Mouse (Mus musculus): ENCODE measurements around the gene Pzp. TPM values are rescaled to one million over a fixed set of nuclear protein-coding genes. Genes with fewer than 3 reads are reported as not detected.

The Pzp gene
- polyA plus RNA-seq, 1 experiment from 2014 or later = not detected

DNA sequence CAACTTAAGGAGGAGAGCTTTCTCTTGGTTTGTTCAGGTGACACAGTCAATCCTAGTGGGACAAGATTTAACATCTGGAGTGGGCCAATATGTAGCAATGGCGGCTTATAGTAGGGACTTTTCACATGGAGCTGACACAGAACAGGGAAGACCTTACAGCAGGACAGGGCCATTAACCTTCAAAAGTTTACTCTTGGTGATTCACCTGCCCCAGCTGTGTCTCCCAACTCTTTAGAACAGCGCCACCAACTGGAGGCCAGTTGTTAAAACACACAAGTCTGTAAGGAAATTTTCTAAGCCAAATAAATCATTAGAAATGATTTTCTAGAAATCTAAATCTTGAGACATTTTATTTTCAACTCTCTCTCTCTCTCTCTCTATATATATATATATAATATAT is 59.2 kb downstream of the Pzp start:
- no peaks in the 10 kb centered on the region for H3K4me1 ChIP-seq (replicated peaks; ENCODE audit: control insufficient read depth, insufficient read depth, low read length)
- H3K36me3 ChIP-seq (ENCODE audit: control insufficient read depth, insufficient read depth, low read length) = no peaks in the 10 kb centered on the region
- H3K9me3 ChIP-seq (ENCODE audit: control insufficient read depth, low read length) = no peaks in the 10 kb centered on the region
- ATAC-seq (replicated peaks; ENCODE audit: low FRiP score, low TSS enrichment, low read depth) (no peak), DNase-seq (ENCODE audit: low spot score) (no peak)
- 38% methylated on average over 2 of the region's 2 CpGs for WGBS
- no peak overlapping the region for H3K27ac ChIP-seq (ENCODE audit: low read depth)
- no peak overlapping the region for H3K9ac ChIP-seq (ENCODE audit: low read length)
- H3K27me3 ChIP-seq (replicated peaks; ENCODE audit: control insufficient read depth, insufficient read depth, low read length) = no peaks in the 10 kb centered on the region
- H3K4me3 ChIP-seq (ENCODE audit: low read depth, low read length) = no peak overlapping the region
- H3K4me2 ChIP-seq (ENCODE audit: low read length) = no peak overlapping the region

DNA sequence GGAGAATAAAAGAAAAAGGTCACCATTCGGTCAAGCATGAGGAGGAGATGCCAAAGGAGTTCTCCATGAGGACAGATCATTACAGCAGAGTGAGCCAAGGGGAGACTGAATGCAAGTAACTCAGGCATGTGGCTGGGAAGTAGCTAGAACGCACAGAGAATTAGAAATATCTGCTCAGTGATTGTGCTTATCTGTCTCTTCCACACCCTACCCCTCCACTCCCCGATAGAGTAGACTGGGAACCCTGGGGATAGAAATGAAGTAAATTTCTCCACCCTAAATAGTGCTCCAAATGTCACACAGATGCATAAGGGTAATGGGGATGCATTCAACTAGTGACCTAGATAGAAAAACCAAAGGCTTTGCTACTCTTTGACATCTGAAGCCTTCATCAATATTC is 60.0 kb downstream of the Pzp start:
- no peak overlapping the region for H3K27ac ChIP-seq (ENCODE audit: low read depth)
- H3K9me3 ChIP-seq (ENCODE audit: control insufficient read depth, low read length) = no peaks in the 10 kb centered on the region
- H3K4me3 ChIP-seq (ENCODE audit: low read depth, low read length) = no peak overlapping the region
- H3K4me1 ChIP-seq (replicated peaks; ENCODE audit: control insufficient read depth, insufficient read depth, low read length) = no peaks in the 10 kb centered on the region
- 55% methylated on average over 3 of the region's 3 CpGs for WGBS
- no peak overlapping the region for H3K9ac ChIP-seq (ENCODE audit: low read length)
- DNase-seq (ENCODE audit: low spot score) (no peak), ATAC-seq (replicated peaks; ENCODE audit: low FRiP score, low TSS enrichment, low read depth) (no peak)
- no peaks in the 10 kb centered on the region for H3K27me3 ChIP-seq (replicated peaks; ENCODE audit: control insufficient read depth, insufficient read depth, low read length)
- no peak overlapping the region for H3K4me2 ChIP-seq (ENCODE audit: low read length)
- no peaks in the 10 kb centered on the region for H3K36me3 ChIP-seq (ENCODE audit: control insufficient read depth, insufficient read depth, low read length)

DNA sequence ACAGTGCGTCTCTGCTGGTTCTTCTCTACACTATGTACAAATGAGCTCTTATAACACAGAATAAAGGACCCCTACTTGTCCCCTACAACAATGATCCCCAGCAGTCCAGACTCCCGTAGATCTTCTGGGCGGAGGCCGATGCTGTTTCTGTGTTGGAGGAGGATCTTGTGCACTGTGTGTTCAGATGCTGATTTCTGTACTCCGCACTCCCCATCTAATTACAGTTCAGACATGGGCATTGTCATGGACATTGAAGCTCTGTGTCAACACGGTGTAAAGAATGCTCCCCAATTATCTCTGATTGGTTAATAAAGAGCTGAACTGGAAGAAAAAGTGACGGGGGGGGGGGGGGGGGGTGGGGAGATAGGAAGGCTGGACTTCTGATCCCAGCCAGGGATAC is 60.5 kb downstream of the Pzp start:
- Histone ChIP-seq H3K36me3 (ENCODE audit: control insufficient read depth, insufficient read depth, low read length) (no peaks in the 10 kb centered on the region), H3K9me3 (ENCODE audit: control insufficient read depth, low read length) (no peaks in the 10 kb centered on the region), H3K9ac (ENCODE audit: low read length) (no peak overlapping the region), H3K4me2 (ENCODE audit: low read length) (no peak overlapping the region), H3K27ac (ENCODE audit: low read depth) (no peak overlapping the region), H3K27me3 (replicated peaks; ENCODE audit: control insufficient read depth, insufficient read depth, low read length) (no peaks in the 10 kb centered on the region), H3K4me1 (replicated peaks; ENCODE audit: control insufficient read depth, insufficient read depth, low read length) (no peaks in the 10 kb centered on the region), H3K4me3 (ENCODE audit: low read depth, low read length) (no peak overlapping the region)
- no peak for ATAC-seq (replicated peaks; ENCODE audit: low FRiP score, low TSS enrichment, low read depth)
- DNase-seq (ENCODE audit: low spot score) = no peak
- 44% methylated on average over 7 of the region's 7 CpGs for WGBS

DNA sequence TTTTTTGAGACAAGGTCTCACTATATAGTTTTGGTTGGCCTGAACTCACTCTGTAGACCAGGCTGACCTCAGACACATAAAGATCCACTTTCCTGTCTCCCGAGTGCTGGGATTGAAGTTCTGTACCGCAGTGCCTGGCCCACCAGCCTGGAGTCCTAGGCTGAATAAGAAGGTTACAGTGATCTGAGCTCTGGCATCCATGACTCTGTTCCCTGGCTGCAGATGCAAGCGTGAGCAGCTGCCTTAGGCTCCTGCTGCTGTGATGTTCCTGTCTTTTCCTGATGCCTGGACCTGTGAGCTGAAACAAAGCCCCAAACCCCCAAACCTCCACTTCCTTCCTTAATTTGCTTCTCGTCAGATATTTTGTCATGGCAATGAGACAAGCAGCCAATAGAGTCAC is 61.5 kb downstream of the Pzp start:
- Histone ChIP-seq H3K9me3 (ENCODE audit: control insufficient read depth, low read length) (no peaks in the 10 kb centered on the region), H3K4me2 (ENCODE audit: low read length) (no peak overlapping the region), H3K36me3 (ENCODE audit: control insufficient read depth, insufficient read depth, low read length) (no peaks in the 10 kb centered on the region), H3K4me1 (replicated peaks; ENCODE audit: control insufficient read depth, insufficient read depth, low read length) (no peaks in the 10 kb centered on the region), H3K27me3 (replicated peaks; ENCODE audit: control insufficient read depth, insufficient read depth, low read length) (no peaks in the 10 kb centered on the region), H3K9ac (ENCODE audit: low read length) (no peak overlapping the region), H3K4me3 (ENCODE audit: low read depth, low read length) (no peak overlapping the region), H3K27ac (ENCODE audit: low read depth) (no peak overlapping the region)
- WGBS = 79% methylated on average over 4 of the region's 4 CpGs
- DNase-seq (ENCODE audit: low spot score) (no peak), ATAC-seq (replicated peaks; ENCODE audit: low FRiP score, low TSS enrichment, low read depth) (no peak)

DNA sequence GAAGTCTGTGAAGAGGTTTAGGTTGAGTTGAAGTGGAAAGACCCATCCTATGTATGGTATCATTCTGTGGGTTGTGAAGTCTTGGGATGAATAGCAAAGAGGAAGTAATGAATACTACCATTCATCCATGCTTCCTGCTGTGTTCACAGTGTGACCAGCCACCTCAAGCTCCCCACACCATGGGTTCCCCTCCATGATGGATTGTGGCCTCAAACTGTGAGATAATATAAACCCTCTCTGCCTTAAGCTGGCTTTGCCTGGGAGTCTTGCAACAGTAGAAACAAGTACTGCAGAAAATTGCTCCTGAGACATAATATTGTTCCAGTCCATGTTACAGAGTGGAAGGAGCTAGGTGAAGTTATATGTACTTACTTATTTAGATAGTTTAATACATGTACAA is 64.9 kb downstream of the Pzp start:
- H3K9me3 ChIP-seq (ENCODE audit: control insufficient read depth, low read length) = no peaks in the 10 kb centered on the region
- no peak overlapping the region for H3K27ac ChIP-seq (ENCODE audit: low read depth)
- no peaks in the 10 kb centered on the region for H3K4me1 ChIP-seq (replicated peaks; ENCODE audit: control insufficient read depth, insufficient read depth, low read length)
- H3K36me3 ChIP-seq (ENCODE audit: control insufficient read depth, insufficient read depth, low read length) = no peaks in the 10 kb centered on the region
- no peak for DNase-seq (ENCODE audit: low spot score)
- no peak overlapping the region for H3K4me3 ChIP-seq (ENCODE audit: low read depth, low read length)
- no peak for ATAC-seq (replicated peaks; ENCODE audit: low FRiP score, low TSS enrichment, low read depth)
- no peak overlapping the region for H3K9ac ChIP-seq (ENCODE audit: low read length)
- no peak overlapping the region for H3K4me2 ChIP-seq (ENCODE audit: low read length)
- no peaks in the 10 kb centered on the region for H3K27me3 ChIP-seq (replicated peaks; ENCODE audit: control insufficient read depth, insufficient read depth, low read length)

DNA sequence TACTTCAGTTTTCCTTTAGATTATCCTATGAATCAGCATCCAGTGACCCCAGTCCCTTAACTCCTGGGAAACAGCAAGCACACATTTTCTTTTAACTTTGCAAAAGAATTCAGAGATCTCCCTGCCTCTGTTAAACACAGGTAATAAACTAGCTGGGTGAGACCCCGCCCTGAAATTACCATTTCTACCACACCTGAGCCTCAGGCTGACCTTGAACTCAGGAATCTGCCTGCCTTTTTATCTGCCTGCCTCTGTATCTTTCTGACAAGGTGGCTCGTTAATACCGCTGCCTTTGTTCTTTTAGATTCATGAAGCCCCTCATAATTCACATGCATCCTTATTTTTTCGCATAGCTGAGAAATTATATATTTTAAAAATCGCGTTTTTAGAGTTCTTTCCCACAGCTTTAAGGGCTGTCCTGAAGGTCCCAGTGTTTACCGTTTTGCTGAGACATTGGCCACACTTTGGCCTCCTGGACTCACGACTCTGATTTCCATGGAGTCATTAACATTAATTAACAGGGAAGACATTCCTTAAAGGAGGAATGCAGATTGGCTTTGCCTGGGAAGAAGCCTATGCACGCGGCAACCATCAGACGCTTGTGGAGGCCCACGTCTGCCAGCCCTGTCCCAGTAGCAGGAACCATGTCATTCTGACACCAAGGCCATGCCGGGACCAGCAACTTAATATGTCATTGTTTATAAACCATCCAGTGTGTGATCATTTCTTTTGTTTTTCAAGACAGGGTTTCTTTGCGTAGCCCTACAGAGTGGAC is 65.6 kb downstream of the Pzp start:
- no peaks in the 10 kb centered on the region for H3K4me1 ChIP-seq (replicated peaks; ENCODE audit: control insufficient read depth, insufficient read depth, low read length)
- DNase-seq (ENCODE audit: low spot score) (no peak), ATAC-seq (replicated peaks; ENCODE audit: low FRiP score, low TSS enrichment, low read depth) (no peak)
- WGBS = 79% methylated on average over 14 of the region's 14 CpGs
- no peaks in the 10 kb centered on the region for H3K36me3 ChIP-seq (ENCODE audit: control insufficient read depth, insufficient read depth, low read length)
- no peak overlapping the region for H3K4me2 ChIP-seq (ENCODE audit: low read length)
- H3K27ac ChIP-seq (ENCODE audit: low read depth) = no peak overlapping the region
- H3K9ac ChIP-seq (ENCODE audit: low read length) = no peak overlapping the region
- H3K9me3 ChIP-seq (ENCODE audit: control insufficient read depth, low read length) = no peaks in the 10 kb centered on the region
- no peak overlapping the region for H3K4me3 ChIP-seq (ENCODE audit: low read depth, low read length)
- no peaks in the 10 kb centered on the region for H3K27me3 ChIP-seq (replicated peaks; ENCODE audit: control insufficient read depth, insufficient read depth, low read length)

DNA sequence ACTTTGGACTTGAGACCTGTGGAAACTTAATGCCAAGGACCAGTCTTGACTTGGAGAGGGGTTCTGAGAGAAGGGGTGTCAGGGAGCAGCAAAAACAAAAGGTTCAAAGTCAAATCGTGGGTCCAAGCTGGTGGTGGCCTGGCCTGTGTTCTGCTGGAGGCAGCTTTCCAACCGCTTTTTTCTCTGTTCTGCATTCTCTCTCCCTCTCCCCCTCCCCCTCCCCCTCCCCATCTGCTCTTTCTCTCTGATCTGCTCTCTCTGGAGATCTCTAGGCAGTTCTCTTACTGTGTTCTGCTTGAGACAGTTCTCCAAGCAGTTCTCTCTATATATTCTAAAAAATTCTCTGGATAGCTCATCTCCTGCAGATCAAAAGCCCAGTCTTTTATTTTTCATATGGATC is 66.2 kb downstream of the Pzp start:
- Histone ChIP-seq H3K4me3 (ENCODE audit: low read depth, low read length) (no peak overlapping the region), H3K4me2 (ENCODE audit: low read length) (no peak overlapping the region), H3K9ac (ENCODE audit: low read length) (no peak overlapping the region), H3K27ac (ENCODE audit: low read depth) (no peak overlapping the region), H3K36me3 (ENCODE audit: control insufficient read depth, insufficient read depth, low read length) (no peaks in the 10 kb centered on the region), H3K27me3 (replicated peaks; ENCODE audit: control insufficient read depth, insufficient read depth, low read length) (no peaks in the 10 kb centered on the region), H3K4me1 (replicated peaks; ENCODE audit: control insufficient read depth, insufficient read depth, low read length) (no peaks in the 10 kb centered on the region), H3K9me3 (ENCODE audit: control insufficient read depth, low read length) (no peaks in the 10 kb centered on the region)
- ATAC-seq (replicated peaks; ENCODE audit: low FRiP score, low TSS enrichment, low read depth) = no peak
- WGBS = 43% methylated on average over 2 of the region's 2 CpGs
- no peak for DNase-seq (ENCODE audit: low spot score)

DNA sequence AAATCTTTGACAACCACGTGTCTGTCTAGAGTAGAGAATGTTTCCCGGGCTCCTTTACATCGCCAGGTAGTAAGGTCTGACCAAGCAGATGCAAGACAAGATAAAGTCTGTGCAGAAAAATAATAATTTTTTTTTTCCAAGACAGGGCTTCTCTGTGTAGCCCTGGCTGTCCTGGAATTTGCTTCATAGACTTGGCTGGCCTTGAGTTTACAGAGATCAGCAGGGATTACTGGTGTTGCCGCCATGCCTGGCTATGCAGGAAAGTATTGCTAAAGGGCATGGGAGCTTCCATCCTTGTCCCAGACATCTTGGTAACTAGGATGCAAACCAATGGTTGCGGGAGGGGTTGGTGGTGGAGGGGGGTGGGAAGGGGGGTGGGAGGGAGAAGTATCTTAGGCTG is 69.3 kb downstream of the Pzp start:
- H3K4me2 ChIP-seq (ENCODE audit: low read length) = no peak overlapping the region
- no peaks in the 10 kb centered on the region for H3K27me3 ChIP-seq (replicated peaks; ENCODE audit: control insufficient read depth, insufficient read depth, low read length)
- ATAC-seq (replicated peaks; ENCODE audit: low FRiP score, low TSS enrichment, low read depth) (no peak), DNase-seq (ENCODE audit: low spot score) (no peak)
- no peak overlapping the region for H3K9ac ChIP-seq (ENCODE audit: low read length)
- no peak overlapping the region for H3K27ac ChIP-seq (ENCODE audit: low read depth)
- no peaks in the 10 kb centered on the region for H3K9me3 ChIP-seq (ENCODE audit: control insufficient read depth, low read length)
- 78% methylated on average over 5 of the region's 5 CpGs for WGBS
- no peak overlapping the region for H3K4me3 ChIP-seq (ENCODE audit: low read depth, low read length)
- no peaks in the 10 kb centered on the region for H3K36me3 ChIP-seq (ENCODE audit: control insufficient read depth, insufficient read depth, low read length)
- H3K4me1 ChIP-seq (replicated peaks; ENCODE audit: control insufficient read depth, insufficient read depth, low read length) = no peaks in the 10 kb centered on the region

DNA sequence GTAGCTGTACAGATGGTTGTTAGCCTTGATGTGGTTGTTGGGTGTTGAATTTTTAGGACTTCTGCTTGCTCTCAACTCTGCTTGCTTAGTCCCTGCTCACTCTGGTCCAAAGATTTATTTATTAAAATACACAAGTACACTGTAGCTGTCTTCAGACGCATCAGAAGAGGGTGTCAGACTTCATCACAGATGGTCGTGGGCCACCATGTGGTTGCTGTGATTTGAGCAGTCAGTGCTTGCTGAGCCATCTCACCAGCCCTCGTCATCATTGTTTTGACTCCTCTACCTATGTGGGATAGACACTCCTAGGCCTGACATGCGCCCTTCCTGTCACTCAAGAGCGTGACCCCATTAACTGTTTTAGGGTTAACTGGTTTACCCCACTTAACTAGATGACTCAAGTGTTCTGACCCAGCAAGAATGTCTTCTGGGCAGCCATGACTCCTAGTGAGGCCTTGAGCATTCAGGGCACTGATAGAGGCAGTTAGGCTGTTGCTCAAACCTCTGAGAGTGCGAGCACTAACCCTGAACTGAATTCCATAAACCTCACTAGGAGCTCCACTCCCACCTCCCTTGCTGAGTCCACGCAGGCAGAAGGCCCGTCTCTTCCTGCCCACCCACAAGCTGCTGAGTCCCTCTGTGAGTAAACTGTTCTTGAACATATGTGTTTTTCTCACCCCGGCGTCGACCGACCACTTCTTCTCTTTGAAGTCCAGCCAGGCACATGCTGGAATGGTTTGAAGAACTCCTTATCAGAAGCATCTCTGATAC is 70.5 kb downstream of the Pzp start:
- ATAC-seq (replicated peaks; ENCODE audit: low FRiP score, low TSS enrichment, low read depth) = no peak
- DNase-seq (ENCODE audit: low spot score) = no peak

More for the DNA sequence above, 70.5 kb downstream of the Pzp start:
- Histone ChIP-seq H3K27me3 (replicated peaks; ENCODE audit: control insufficient read depth, insufficient read depth, low read length) (no peaks in the 10 kb centered on the region), H3K36me3 (ENCODE audit: control insufficient read depth, insufficient read depth, low read length) (no peaks in the 10 kb centered on the region), H3K27ac (ENCODE audit: low read depth) (no peak overlapping the region), H3K9me3 (ENCODE audit: control insufficient read depth, low read length) (no peaks in the 10 kb centered on the region), H3K4me1 (replicated peaks; ENCODE audit: control insufficient read depth, insufficient read depth, low read length) (no peaks in the 10 kb centered on the region), H3K9ac (ENCODE audit: low read length) (no peak overlapping the region), H3K4me3 (ENCODE audit: low read depth, low read length) (no peak overlapping the region), H3K4me2 (ENCODE audit: low read length) (no peak overlapping the region)
- WGBS = 74% methylated on average over 12 of the region's 12 CpGs
